Comparison of ENCODE assay signal across 8 mouse cellular contexts in genomic region chr15:102117461-102118443, GRCm38 (mm10). TPM values are rescaled to one million over a fixed set of nuclear protein-coding genes. Genes with fewer than 3 reads are reported as not detected.
A peak's percentile ranks its signal among the peaks of the same experiment; 100 is the strongest.
DNase-seq lines count a peak whose midpoint lies in the region; ATAC-seq lines count a peak whose summit lies in the region.

No protein-coding gene starts in this region.

- peak; percentile 53 to 56 for DNase-seq in heart, adult 9 months (ENCODE audit: low spot score in 2 of 2)
- DNase-seq in heart, adult 8-10 months (ENCODE audit: low spot score), result no peak
- DNase-seq in adipocyte (ENCODE audit: low spot score), result peak; percentile 70
- peak; percentile 51 for DNase-seq in gastrocnemius, postnatal 10 days
- DNase-seq in lung, postnatal 10 days, result peak; percentile 58
- no peak for DNase-seq in layer of hippocampus, adult 9-10 months (ENCODE audit: low spot score)

- ATAC-seq in erythroblast, adult 5-6 weeks (replicated peaks; ENCODE audit: low FRiP score, poor library complexity, severe bottlenecking), result no peak
- no peak for ATAC-seq in megakaryocyte progenitor cell, adult 5-6 weeks (replicated peaks; ENCODE audit: poor library complexity)

RNA-seq across cellular contexts. Expression of gene Tns2, which starts 17.5 kb away (rescaled TPM):
- total RNA-seq in heart, adult 8-10 months (2022), result 100 to 1,000 TPM; 123 to 146 (median 133) TPM
- 10 to 100 TPM; 38.8 to 41.9 TPM for total RNA-seq in gastrocnemius, postnatal 10 days (2021)
- total RNA-seq in erythroblast, adult 5-6 weeks (2015; ENCODE audit: low replicate concordance), result not detected in 2 replicates
- not detected in 2 replicates for total RNA-seq in erythroblast, adult 5-6 weeks (2017; ENCODE audit: low replicate concordance)
- not detected in 2 replicates for total RNA-seq in megakaryocyte progenitor cell, adult 5-6 weeks (2015)
- total RNA-seq in megakaryocyte progenitor cell, adult 5-6 weeks (2017), result not detected in 2 replicates

RNA-seq across cellular contexts. Expression of gene Spryd3, which starts 18.3 kb away (rescaled TPM):
- total RNA-seq in heart, adult 8-10 months (2022), result 10 to 100 TPM; 13.2 to 16.8 (median 15.6) TPM
- total RNA-seq in gastrocnemius, postnatal 10 days (2021), result 10 to 100 TPM; 14.2 to 14.8 TPM
- 3.8 TPM in 1 of 2 replicates, not detected in the other for total RNA-seq in erythroblast, adult 5-6 weeks (2015; ENCODE audit: low replicate concordance)
- total RNA-seq in erythroblast, adult 5-6 weeks (2017; ENCODE audit: low replicate concordance), result 2.1 and 4.7 TPM in 2 replicates
- total RNA-seq in megakaryocyte progenitor cell, adult 5-6 weeks (2015), result 2.9 and 3.2 TPM in 2 replicates
- 11.5 and 17.9 TPM in 2 replicates for total RNA-seq in megakaryocyte progenitor cell, adult 5-6 weeks (2017)

RNA-seq across cellular contexts. Expression of gene Igfbp6, which starts 26.4 kb away (rescaled TPM):
- 10 to 100 TPM; 20.6 to 52.4 (median 26.0) TPM for total RNA-seq in heart, adult 8-10 months (2022)
- 10 to 100 TPM; 66.0 to 77.5 TPM for total RNA-seq in gastrocnemius, postnatal 10 days (2021)
- total RNA-seq in erythroblast, adult 5-6 weeks (2015; ENCODE audit: low replicate concordance), result 1.5 TPM in 1 of 2 replicates, not detected in the other
- not detected in 2 replicates for total RNA-seq in erythroblast, adult 5-6 weeks (2017; ENCODE audit: low replicate concordance)
- not detected in 2 replicates for total RNA-seq in megakaryocyte progenitor cell, adult 5-6 weeks (2015)
- not detected in 2 replicates for total RNA-seq in megakaryocyte progenitor cell, adult 5-6 weeks (2017)

RNA-seq across cellular contexts. Expression of gene Soat2, which starts 32.6 kb away (rescaled TPM):
- total RNA-seq in heart, adult 8-10 months (2022), result under 1 TPM in 3 of 4 experiments, not detected in 1; 0.11 to 0.13 (median 0.12) TPM
- under 1 TPM; 0.14 to 0.27 TPM for total RNA-seq in gastrocnemius, postnatal 10 days (2021)
- 1.0 TPM in 1 of 2 replicates, not detected in the other for total RNA-seq in erythroblast, adult 5-6 weeks (2015; ENCODE audit: low replicate concordance)
- total RNA-seq in erythroblast, adult 5-6 weeks (2017; ENCODE audit: low replicate concordance), result 1.5 and 1.8 TPM in 2 replicates
- total RNA-seq in megakaryocyte progenitor cell, adult 5-6 weeks (2015), result 0.73 and 1.9 TPM in 2 replicates
- 1.2 and 3.3 TPM in 2 replicates for total RNA-seq in megakaryocyte progenitor cell, adult 5-6 weeks (2017)

RNA-seq across cellular contexts. Expression of gene Eif4b, which starts 44.2 kb away (rescaled TPM):
- total RNA-seq in heart, adult 8-10 months (2022), result 100 to 1,000 TPM; 161 to 190 (median 169) TPM
- total RNA-seq in gastrocnemius, postnatal 10 days (2021), result 100 to 1,000 TPM; 151 to 152 TPM
- total RNA-seq in erythroblast, adult 5-6 weeks (2015; ENCODE audit: low replicate concordance), result 35.4 and 35.9 TPM in 2 replicates
- 58.0 and 81.1 TPM in 2 replicates for total RNA-seq in erythroblast, adult 5-6 weeks (2017; ENCODE audit: low replicate concordance)
- 163 and 180 TPM in 2 replicates for total RNA-seq in megakaryocyte progenitor cell, adult 5-6 weeks (2015)
- 394 and 459 TPM in 2 replicates for total RNA-seq in megakaryocyte progenitor cell, adult 5-6 weeks (2017)

Comparison
In these comparisons a context has a peak if more than half of its experiments do, and no peak if none do; other contexts are left out.
1. DNase-seq: peak in heart, adult 9 months (2 of 2), adipocyte (single experiment), gastrocnemius, postnatal 10 days (single experiment) and lung, postnatal 10 days (single experiment); none in heart, adult 8-10 months (single experiment) and layer of hippocampus, adult 9-10 months (single experiment).
2. RNA of gene Tns2, which starts 17.5 kb away (total RNA-seq): 123 to 146 TPM in heart, adult 8-10 months and 38.8 to 41.9 TPM in gastrocnemius, postnatal 10 days; not detected in megakaryocyte progenitor cell, adult 5-6 weeks and not detected in erythroblast, adult 5-6 weeks; every median in the first group is over 10 times any median in the second.
3. RNA of gene Igfbp6, which starts 26.4 kb away (total RNA-seq): 66.0 to 77.5 TPM in gastrocnemius, postnatal 10 days and 20.6 to 52.4 TPM in heart, adult 8-10 months; 1.5 TPM in erythroblast, adult 5-6 weeks and not detected in megakaryocyte progenitor cell, adult 5-6 weeks; every median in the first group is over 4 times any median in the second.